Mouse (Mus musculus) limb, embryonic 12.5 days (tissue): Measurements from ENCODE around the gene Wwox. TPM values are rescaled to one million over a fixed set of nuclear protein-coding genes. Genes with fewer than 3 reads are reported as not detected.

ENCODE experiments used
- ATAC-seq: fragments of 200-750 bp; cut with Nextera tagmentation; 2 replicates; pipeline ENCODE4 v1.8.0; 2017; ENCODE audit warnings: low read depth, moderate TSS enrichment; ENCODE audit not compliant: insufficient number of reproducible peaks, insufficient read depth, low FRiP score, low TSS enrichment
- H3K27ac ChIP-seq: fragments of 300-500 bp; sonication (generic); 2 replicates; pipeline ENCODE4 v1.5.1; 2016; ENCODE audit warnings: mild to moderate bottlenecking, moderate library complexity
- H3K27me3 ChIP-seq: fragments of 300-500 bp; sonication (generic); 2 replicates; pipeline ENCODE4 v1.6.1; 2016; ENCODE audit warnings: mild to moderate bottlenecking, moderate library complexity
- H3K36me3 ChIP-seq: fragments of 300-500 bp; sonication (generic); 2 replicates; pipeline ENCODE4 v1.6.1; 2016; ENCODE audit warnings: mild to moderate bottlenecking, moderate library complexity
- H3K4me1 ChIP-seq: fragments of 300-500 bp; sonication (generic); replicated peaks from 2 replicates; pipeline ENCODE4 v1.6.1; 2016
- H3K4me2 ChIP-seq: fragments of 300-500 bp; sonication (generic); 2 replicates; pipeline ENCODE4 v1.6.1; 2016; ENCODE audit warnings: mild to moderate bottlenecking, moderate library complexity
- H3K4me3 ChIP-seq: fragments of 300-500 bp; sonication (generic); replicated peaks from 2 replicates; pipeline ENCODE4 v1.5.1; 2016; ENCODE audit warnings: mild to moderate bottlenecking
- H3K9ac ChIP-seq: fragments of 300-500 bp; sonication (generic); replicated peaks from 2 replicates; pipeline ENCODE4 v1.6.1; 2016; ENCODE audit warnings: mild to moderate bottlenecking, moderate library complexity
- H3K9me3 ChIP-seq: fragments of 300-500 bp; sonication (generic); 2 replicates; pipeline ENCODE4 v1.6.1; 2016; ENCODE audit warnings: mild to moderate bottlenecking, moderate library complexity
- WGBS: fragments of 180-500 bp; shearing (Covaris S2); methylation state at CpG from one replicate; pipeline ENCODE4 v1.1.7; 2016; 5-methylcytosine and 5-hydroxymethylcytosine counted together
- polyA plus RNA-seq: library from polyadenylated mRNA; unstranded; fragments of >200 nt; fragmentation: Nextera tagmentation; extraction: Ambion mirVana; gene quantifications from 2 replicates; pipeline ENCODE4 v1.2.1, GENCODE M21; 2016

Wwox gene
- polyA plus RNA-seq, 1 experiment from 2014 or later, result 10.2 TPM

DNA sequence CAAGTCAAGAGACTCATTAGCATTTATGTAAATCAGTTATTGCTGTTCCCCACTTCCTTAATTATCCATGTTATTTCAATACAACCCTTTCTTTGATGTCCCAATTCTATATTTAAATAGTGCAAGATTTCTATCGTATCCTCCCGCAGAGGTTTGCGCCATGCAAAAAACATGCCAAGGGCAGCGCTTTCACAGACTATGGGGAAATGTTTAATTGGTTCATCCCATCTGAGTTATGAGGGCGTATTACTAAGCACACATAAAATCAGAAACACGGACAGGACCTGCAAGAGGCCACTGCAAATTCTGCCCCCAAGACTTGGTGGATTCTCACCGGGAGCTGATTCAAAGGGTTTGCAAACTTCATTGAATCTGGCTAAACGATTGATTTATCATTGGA lies 468.6 kb downstream of the Wwox start:
- 90% methylated on average over 8 of the region's 8 CpGs for WGBS
- Histone ChIP-seq H3K27ac (no peak overlapping the region), H3K9me3 (no peaks in the 10 kb centered on the region), H3K27me3 (no peaks in the 10 kb centered on the region), H3K9ac (no peak overlapping the region), H3K4me2 (no peak overlapping the region), H3K4me3 (no peak overlapping the region), H3K36me3 (no peaks in the 10 kb centered on the region), H3K4me1 (peaks cover 4% of the 10 kb centered on the region)
- no peak for ATAC-seq

DNA sequence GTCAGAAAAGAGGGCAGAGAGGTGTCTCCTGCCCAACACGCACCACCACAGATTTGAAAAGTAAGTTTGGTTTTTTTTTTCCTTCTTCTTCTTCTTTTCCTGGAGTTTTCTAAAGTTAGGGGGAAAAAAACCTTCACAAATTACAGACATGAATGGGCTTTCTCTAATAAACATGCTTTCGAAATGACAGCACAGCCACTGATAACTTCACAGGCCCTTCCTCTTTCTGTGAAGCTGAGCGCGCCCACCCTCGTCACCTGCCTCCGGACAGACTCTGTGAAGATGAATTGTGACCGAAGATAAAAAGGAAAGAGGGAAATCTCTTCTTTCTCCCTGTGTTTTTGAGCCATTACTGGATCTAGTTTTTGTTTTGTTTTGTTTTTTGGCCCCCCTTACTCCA lies 469.1 kb downstream of the Wwox start:
- H3K27me3 ChIP-seq, result no peaks in the 10 kb centered on the region
- no peak overlapping the region for H3K4me2 ChIP-seq
- H3K27ac ChIP-seq, result no peak overlapping the region
- no peak overlapping the region for H3K4me3 ChIP-seq
- no peak overlapping the region for H3K9ac ChIP-seq
- H3K4me1 ChIP-seq, result peaks cover 4% of the 10 kb centered on the region
- H3K9me3 ChIP-seq, result no peaks in the 10 kb centered on the region
- WGBS, result 92% methylated on average over 7 of the region's 7 CpGs
- ATAC-seq, result no peak
- H3K36me3 ChIP-seq, result no peaks in the 10 kb centered on the region

DNA sequence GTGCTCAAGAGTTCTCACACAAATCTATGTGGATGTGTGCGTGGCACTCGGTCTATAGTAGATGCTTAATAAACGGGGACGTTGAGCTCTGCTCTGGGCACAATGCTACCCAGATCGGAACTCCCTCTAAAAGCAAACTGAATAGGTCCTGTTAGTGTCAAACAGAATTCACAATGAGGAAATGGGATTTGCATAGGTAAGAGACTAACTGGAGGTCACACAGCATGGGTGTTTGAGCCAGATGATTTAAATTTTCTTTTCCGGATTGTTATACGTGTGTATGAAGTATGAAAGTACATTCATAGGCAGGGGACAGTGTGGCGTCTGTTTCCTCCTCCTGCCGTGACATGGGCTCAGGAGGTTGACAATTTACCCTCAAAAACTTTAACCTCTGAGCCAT lies 469.7 kb downstream of the Wwox start:
- WGBS, result 89% methylated on average over 9 of the region's 9 CpGs
- peaks cover 4% of the 10 kb centered on the region for H3K4me1 ChIP-seq
- H3K27me3 ChIP-seq, result no peaks in the 10 kb centered on the region
- ATAC-seq, result no peak
- no peak overlapping the region for H3K27ac ChIP-seq
- no peaks in the 10 kb centered on the region for H3K36me3 ChIP-seq
- H3K9ac ChIP-seq, result no peak overlapping the region
- no peak overlapping the region for H3K4me3 ChIP-seq
- no peaks in the 10 kb centered on the region for H3K9me3 ChIP-seq
- no peak overlapping the region for H3K4me2 ChIP-seq

DNA sequence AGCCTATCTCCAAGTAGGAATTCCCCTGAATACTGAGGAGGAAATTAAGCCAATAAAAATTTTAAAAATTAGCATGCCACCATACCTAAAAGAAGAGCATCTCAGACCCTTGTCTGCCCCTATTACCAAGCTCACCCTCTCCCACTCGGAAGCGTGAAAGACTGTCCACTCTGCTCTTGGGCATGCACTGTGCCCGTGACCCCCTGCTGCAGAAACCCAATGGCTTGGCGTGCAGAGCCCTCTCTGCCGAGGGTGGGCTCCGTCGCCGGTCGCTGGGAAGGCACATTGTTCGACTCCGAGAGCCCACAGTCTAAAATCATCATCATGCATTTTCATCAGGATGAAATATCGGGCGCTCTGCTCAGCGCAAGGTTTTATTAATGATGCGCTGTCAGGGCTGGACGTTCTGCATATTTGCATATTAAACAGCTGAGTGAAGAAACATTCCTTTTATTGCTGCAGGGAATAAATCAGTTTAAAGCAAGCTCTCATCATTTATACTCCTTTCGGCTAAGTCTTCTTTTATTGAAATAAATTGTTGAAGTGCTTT lies 471.7 kb downstream of the Wwox start:
- no peaks in the 10 kb centered on the region for H3K36me3 ChIP-seq
- no peak for ATAC-seq
- H3K4me2 ChIP-seq, result no peak overlapping the region
- no peak overlapping the region for H3K4me3 ChIP-seq
- no peak overlapping the region for H3K27ac ChIP-seq
- 80% methylated on average over 17 of the region's 17 CpGs for WGBS
- H3K27me3 ChIP-seq, result peaks cover 7% of the 10 kb centered on the region; the same call in 1 of the 2 replicates
- no peaks in the 10 kb centered on the region for H3K9me3 ChIP-seq
- peaks cover 7% of the 10 kb centered on the region for H3K4me1 ChIP-seq
- H3K9ac ChIP-seq, result no peak overlapping the region

DNA sequence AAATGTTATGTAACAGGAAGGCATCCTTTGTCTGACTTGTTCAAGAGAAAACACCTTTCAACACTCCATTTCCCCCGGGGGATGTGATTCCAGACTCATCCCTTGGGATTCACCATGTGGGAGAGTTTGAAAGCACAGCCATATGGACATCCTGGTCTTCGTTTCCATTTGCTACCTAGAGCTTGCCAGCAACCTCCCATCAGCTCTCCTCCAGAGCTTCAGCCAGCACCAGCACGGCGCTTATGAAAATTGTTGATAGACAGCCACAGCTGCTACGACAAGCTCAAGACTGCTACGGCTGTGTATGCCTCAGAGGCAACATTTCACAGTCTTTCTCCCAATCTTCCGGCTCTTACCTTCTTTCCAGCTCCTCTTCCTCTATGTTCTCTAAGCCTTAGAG lies 484.2 kb downstream of the Wwox start:
- no peaks in the 10 kb centered on the region for H3K36me3 ChIP-seq

DNA sequence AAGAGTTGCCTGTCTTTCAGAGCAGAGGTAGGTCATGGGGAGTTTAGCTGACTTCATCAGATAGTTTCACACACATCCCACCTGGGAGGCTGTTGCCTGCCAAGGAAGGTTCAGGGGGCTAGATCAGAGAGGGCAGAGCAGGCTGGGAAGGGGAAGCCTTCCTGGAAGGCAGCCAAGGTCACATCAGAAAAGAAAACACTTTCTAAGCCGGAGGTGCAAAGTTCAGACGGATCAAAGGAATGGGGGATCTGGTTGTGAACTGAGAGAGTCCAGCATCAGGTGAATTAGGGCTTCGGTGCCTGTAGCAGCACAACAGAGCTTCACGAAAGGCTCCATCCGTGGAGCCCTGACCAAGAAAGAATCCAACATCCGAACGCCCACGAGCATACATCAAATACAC lies 488.0 kb downstream of the Wwox start:
- no peak overlapping the region for H3K4me3 ChIP-seq
- H3K36me3 ChIP-seq, result no peaks in the 10 kb centered on the region
- no peaks in the 10 kb centered on the region for H3K9me3 ChIP-seq
- ATAC-seq, result no peak
- 57% methylated on average over 8 of the region's 8 CpGs for WGBS
- no peak overlapping the region for H3K9ac ChIP-seq
- H3K4me1 ChIP-seq, result peaks cover 9% of the 10 kb centered on the region; the same call in 1 of the 2 replicates
- H3K27ac ChIP-seq, result no peak overlapping the region
- 0 out of 2 replicates have a peak, but pooled peaks cover 5% of the 10 kb centered on the region for H3K27me3 ChIP-seq
- no peak overlapping the region for H3K4me2 ChIP-seq

More for the DNA sequence above, 484.2 kb downstream of the Wwox start:
- Histone ChIP-seq H3K4me2 (no peak overlapping the region), H3K27ac (no peak overlapping the region), H3K4me3 (no peak overlapping the region), H3K9ac (no peak overlapping the region), H3K9me3 (no peaks in the 10 kb centered on the region), H3K4me1 (peaks cover 9% of the 10 kb centered on the region; the same call in 1 of the 2 replicates), H3K27me3 (0 out of 2 replicates have a peak, but pooled peaks cover 5% of the 10 kb centered on the region)
- ATAC-seq, result no peak
- WGBS, result 81% methylated on average over 7 of the region's 7 CpGs

DNA sequence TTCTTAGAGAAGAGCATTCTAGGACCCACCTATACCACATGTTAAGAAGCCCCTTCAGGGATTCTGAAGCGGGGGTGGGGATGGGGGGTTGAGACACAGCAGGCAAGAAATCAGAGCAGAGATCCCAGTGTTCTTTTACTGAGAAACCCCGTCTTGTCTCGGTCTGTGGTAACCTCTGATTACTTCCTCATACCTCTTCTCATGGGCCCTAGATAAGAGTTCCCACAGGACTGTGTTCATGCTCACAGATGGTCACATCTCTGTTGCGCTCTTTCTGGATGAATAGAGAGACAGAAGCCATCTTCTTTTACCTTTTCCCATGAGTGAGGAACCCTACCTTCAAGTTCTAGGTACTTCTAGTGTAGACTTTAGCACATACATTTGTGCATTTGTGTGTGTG lies 488.5 kb downstream of the Wwox start:
- H3K27ac ChIP-seq, result no peak overlapping the region
- no peak for ATAC-seq
- peaks cover 9% of the 10 kb centered on the region; the same call in 1 of the 2 replicates for H3K4me1 ChIP-seq
- 91% methylated on average over 4 of the region's 4 CpGs for WGBS
- no peaks in the 10 kb centered on the region for H3K36me3 ChIP-seq
- H3K27me3 ChIP-seq, result 0 out of 2 replicates have a peak, but pooled peaks cover 5% of the 10 kb centered on the region
- no peak overlapping the region for H3K4me2 ChIP-seq
- no peak overlapping the region for H3K4me3 ChIP-seq
- no peak overlapping the region for H3K9ac ChIP-seq
- no peaks in the 10 kb centered on the region for H3K9me3 ChIP-seq

DNA sequence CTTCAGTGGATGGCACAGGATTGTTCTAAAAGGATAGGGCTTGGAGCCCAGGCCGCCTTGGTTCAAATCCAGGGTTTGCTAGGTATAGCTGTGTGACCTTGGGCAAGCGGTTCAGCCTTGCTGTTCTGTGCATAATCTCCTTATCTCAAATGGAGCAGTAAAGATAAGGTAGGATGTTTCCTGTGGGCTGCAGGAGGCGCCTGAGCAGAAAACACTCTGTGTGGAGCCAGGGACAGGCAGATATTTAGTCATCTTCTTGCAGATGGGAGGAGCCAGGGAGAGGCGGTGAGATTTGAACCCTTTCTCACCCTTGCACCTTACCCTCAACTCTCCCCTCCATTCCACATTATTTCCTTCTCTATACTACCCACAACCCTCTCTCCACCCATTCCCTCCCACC lies 490.1 kb downstream of the Wwox start:
- Histone ChIP-seq H3K9me3 (no peaks in the 10 kb centered on the region), H3K4me2 (no peak overlapping the region), H3K9ac (no peak overlapping the region), H3K4me3 (no peak overlapping the region), H3K36me3 (no peaks in the 10 kb centered on the region), H3K27me3 (no peaks in the 10 kb centered on the region), H3K27ac (no peak overlapping the region), H3K4me1 (peaks cover 9% of the 10 kb centered on the region; the same call in 1 of the 2 replicates)
- 91% methylated on average over 4 of the region's 4 CpGs for WGBS
- ATAC-seq, result no peak

DNA sequence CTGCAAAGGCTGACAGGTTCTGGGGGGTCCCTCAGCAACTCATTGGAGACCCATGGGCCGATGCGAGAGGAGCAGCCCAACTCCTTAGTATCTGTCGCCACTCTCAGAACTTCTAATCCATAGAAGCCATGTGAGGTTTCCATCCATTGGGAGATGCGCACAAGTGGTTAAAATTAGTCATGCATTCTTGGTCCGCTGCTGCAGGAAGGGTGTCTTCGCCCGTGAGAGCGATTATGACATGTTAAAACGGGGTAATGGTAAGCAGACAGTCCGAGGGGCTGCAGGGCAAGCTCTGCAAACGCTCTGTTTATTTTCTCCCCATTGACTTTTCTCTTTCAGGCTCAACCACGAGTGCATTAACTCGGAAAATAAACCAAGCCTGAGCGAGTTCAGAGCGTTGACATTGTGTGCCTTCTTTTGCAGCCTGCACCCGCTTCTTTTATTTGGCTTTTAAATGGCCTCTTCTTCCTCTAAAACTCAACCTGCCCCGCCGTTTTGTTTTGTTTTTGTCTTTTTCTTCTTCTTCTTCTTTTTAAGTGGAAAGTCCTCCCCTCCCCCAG lies 492.7 kb downstream of the Wwox start:
- Histone ChIP-seq H3K4me1 (peaks cover 13% of the 10 kb centered on the region; the same call in 1 of the 2 replicates), H3K9me3 (no peaks in the 10 kb centered on the region), H3K27ac (no peak overlapping the region), H3K27me3 (no peaks in the 10 kb centered on the region), H3K36me3 (no peaks in the 10 kb centered on the region), H3K4me3 (no peak overlapping the region), H3K9ac (no peak overlapping the region), H3K4me2 (no peak overlapping the region)
- 63% methylated on average over 18 of the region's 18 CpGs for WGBS
- no peak for ATAC-seq

DNA sequence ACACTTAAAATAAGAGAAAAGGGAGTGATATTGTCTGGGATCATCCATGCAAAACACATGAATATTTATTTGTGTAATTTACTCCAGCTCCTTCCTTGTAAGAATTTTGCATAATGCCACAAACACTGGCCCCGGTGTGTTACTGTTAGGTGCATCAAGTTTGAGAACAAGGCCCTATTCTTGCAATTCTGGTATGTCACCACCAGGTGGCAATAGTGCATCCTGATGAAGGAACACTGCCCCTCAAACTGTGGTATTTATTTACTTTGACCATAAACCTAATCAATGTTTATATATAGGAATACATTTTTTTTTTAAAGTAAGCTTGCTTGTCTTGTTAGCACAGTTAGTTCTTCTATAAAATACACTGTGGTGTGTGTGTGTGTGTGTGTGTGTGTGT lies 493.8 kb downstream of the Wwox start:
- no peaks in the 10 kb centered on the region for H3K36me3 ChIP-seq
- 95% methylated on average over 1 of the region's 1 CpGs for WGBS
- no peak overlapping the region for H3K4me3 ChIP-seq
- H3K27me3 ChIP-seq, result 0 out of 2 replicates have a peak, but pooled peaks cover 2% of the 10 kb centered on the region
- H3K27ac ChIP-seq, result no peak overlapping the region
- 0 out of 2 replicates have a peak, but pooled peaks cover 5% of the 10 kb centered on the region for H3K4me1 ChIP-seq
- no peak overlapping the region for H3K9ac ChIP-seq
- H3K4me2 ChIP-seq, result no peak overlapping the region
- no peak for ATAC-seq
- H3K9me3 ChIP-seq, result no peaks in the 10 kb centered on the region

DNA sequence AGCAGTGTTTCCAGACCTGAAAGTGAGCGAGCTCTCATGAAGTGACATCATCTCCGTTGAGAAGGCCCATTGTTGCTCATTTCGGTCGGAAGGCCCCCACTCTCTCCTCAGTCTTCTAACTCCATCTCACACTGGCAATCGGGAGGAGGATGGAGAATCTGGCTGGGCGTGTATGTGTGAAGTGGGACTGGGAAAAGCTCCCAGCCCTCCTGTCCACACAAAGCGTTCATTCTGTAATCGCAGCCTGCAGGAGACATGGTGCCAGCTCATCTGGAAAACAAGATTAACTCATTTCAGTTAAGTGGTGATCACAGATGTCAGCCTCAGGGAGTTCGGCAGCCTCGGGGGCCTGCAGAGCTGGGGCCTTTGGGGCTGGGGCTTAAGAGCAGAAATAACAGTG lies 497.4 kb downstream of the Wwox start:
- 0 out of 2 replicates have a peak, but pooled peaks cover 2% of the 10 kb centered on the region for H3K27me3 ChIP-seq
- 57% methylated on average over 10 of the region's 10 CpGs for WGBS
- no peaks in the 10 kb centered on the region for H3K9me3 ChIP-seq
- no peaks in the 10 kb centered on the region for H3K36me3 ChIP-seq
- no peak overlapping the region for H3K27ac ChIP-seq
- 0 out of 2 replicates have a peak, but pooled peaks cover 5% of the 10 kb centered on the region for H3K4me1 ChIP-seq
- no peak overlapping the region for H3K9ac ChIP-seq
- no peak overlapping the region for H3K4me3 ChIP-seq
- no peak overlapping the region for H3K4me2 ChIP-seq
- no peak for ATAC-seq

DNA sequence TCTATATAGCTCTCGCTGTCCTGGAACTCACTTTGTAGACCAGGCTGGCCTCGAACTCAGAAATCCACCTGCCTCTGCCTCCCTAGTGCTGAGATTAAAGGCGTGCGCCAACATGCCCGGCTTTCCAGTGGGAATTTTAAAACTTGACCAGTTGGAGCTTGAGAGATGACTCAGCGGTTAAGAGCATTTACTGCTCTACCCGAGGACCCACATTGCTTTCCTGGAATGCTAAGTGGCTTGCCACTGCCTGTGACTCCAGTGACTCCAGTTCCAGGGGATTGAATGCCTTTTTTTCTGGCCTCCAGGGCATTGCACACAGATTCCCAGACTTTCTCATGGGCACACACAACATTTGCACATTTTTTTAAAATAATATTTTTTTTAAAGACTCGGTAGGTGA lies 499.9 kb downstream of the Wwox start:
- Histone ChIP-seq H3K9me3 (no peaks in the 10 kb centered on the region), H3K27me3 (peaks cover 2% of the 10 kb centered on the region; the same call in 1 of the 2 replicates), H3K9ac (no peak overlapping the region), H3K4me2 (no peak overlapping the region), H3K4me1 (0 out of 2 replicates have a peak, but pooled peaks cover 5% of the 10 kb centered on the region), H3K4me3 (no peak overlapping the region), H3K27ac (no peak overlapping the region), H3K36me3 (no peaks in the 10 kb centered on the region)
- no peak for ATAC-seq
- WGBS, result 84% methylated on average over 8 of the region's 8 CpGs
